Mouse (Mus musculus) left cerebral cortex, postnatal 14 days (tissue): ENCODE results near the gene Ambp. TPM values are rescaled to one million over a fixed set of nuclear protein-coding genes. Genes with fewer than 3 reads are reported as not detected.

Experiments used
- DNase-seq, 2 experiments: peaks; one replicate each; pipeline ENCODE4 v3.0.0; 2021 to 2022; ENCODE audit warnings: low spot score in 2 of 2, mixed read lengths in 1 of 2
- intact Hi-C: fragments of 180-260 bp; cut with DNase I; formaldehyde crosslinking; loops from one replicate; pipeline ENCODE4 v1.15.1; 2025
- total RNA-seq, 2 experiments: library from RNA; stranded (reverse); gene quantifications; 2 replicates each; pipeline ENCODE4 v1.2.3; 2021

Gene Ambp
- total RNA-seq, 2 experiments from 2014 or later = not detected

DNA sequence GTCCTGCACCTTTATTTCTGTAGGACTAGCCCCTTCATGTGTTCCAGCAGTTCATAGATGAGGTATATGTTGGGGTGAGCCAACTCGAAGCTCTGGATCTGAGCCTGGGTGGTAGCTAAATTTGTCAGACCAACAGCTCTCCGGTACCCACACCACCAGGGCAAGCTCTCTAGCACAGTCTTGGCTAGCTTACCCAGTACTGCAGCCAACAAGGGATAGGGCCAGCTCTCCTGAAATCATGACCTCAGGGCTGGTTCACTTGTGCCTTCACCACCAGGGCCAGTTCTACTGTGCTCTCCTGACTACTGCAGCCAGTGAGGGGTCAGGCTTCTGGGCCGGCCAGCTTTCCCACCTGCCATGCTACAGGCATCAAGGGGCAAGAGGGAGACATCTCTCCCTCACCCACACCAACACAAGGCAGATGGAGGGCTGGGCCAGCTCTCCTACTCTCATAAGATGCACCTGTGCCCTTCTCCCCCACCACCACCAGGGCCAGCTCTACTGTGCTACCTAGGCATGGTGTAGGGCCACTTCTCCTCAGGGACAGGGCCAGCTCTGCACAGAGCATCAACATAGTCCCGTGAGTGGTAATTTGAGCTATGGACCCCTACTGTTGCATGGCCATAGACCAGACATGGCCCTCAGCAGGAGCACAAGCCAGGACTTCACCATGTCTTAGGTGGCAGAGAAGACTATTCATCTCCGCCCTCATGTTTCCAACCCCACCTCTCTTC, 24.5 kb downstream of the Ambp start:
- intact Hi-C loops = no loop called here

DNA sequence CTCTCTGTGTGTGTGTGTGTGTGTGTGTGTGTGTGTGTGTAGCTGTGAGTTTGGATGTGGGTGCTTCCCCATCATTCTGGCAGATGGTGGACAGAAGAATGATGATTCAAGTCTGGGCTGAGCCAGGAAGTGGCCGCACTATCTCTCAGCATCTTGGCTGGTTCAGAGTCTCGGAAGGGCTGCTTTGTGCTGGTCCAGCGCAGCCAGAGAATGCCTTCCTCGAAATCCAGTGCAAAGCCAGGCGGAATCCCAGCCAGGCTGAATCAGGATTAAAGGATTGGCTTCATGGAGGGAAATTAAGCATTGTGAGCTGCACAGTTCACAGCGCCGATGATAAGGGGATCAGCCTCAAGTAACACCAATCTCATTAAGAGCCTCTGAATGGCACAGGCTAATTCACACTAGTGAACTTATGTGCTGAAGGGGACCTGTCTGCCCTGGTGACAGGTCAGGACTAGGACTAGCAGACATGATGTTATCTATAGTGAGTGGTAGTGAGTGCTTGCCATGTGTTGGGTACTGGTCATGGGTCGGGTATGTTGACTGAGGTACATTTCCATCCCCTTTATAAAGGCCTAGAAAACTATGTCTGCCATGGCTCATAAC, 29.6 kb downstream of the Ambp start:
- DNase-seq = peak in 1 of 2 experiments; percentile 22
- intact Hi-C loops = loop anchor here (5.0 kb wide), 1 partner anchor 428 kb away; no protein-coding TSS in a partner anchor

More for the DNA sequence above, 24.5 kb downstream of the Ambp start:
- DNase-seq = no peak

DNA sequence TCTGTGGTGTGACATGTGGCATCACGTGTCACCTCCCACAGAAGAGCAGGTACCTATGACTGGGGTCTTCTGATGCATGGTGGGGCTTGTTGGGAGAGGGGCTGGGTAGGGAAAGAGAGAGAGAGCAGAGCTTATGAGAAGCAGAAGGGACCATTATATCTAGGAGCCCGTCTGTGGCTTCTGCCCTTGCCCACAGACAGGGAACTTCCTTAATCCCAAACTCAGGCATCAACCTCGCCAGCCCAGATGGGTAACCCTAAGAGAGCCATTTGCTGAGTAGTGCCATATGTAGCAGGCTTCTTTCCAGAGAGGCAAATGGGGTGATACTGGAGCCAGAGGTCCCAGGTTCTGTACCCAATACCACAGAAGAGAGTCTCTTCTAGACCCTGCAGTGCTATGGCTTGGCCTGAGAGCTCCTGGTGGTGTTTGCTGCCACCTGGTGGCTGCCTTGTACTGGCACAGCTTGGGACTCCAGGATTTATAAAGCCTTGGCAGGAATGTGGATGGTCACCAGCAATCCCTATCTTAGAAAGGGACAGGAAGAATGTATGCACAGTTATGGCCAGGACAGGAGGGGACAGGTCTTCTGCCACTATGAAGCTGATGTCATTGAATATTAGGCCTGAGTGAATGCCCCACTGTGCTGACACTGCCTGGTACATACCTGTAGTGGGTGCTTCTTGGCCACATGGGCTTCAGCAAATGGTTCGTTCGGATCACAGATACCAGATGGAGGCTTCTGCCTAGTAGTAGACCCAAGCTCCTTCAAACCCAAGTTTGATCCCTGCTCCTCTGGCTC, 35.8 kb downstream of the Ambp start:
- DNase-seq = peak; percentile 82 to 89
- intact Hi-C loops = loop anchor here (1.0 to 10.0 kb wide), 4 partner anchors 154 to 339 kb away; partner anchors contain the start of gene Zfp618

DNA sequence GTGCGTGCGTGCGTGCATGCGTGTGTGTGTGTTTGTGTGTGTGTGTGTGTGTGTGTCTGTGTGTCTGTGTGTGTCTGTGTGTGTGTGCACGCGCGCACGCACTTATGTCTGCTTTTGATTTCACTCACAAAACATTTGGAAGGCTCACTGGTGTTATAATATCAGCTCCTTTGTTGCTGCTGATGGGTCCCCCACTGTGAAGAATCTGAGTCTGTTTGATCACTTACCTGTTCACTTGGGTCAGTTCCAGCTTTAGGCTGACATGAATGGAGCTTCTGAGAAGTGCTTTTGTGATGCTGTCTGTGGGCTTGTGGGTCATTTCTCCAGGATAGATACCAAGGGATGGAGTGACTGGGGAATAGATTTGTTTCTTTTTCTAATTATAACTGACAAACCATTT, 48.9 kb downstream of the Ambp start:
- intact Hi-C loops = no loop called here
- no peak for DNase-seq

DNA sequence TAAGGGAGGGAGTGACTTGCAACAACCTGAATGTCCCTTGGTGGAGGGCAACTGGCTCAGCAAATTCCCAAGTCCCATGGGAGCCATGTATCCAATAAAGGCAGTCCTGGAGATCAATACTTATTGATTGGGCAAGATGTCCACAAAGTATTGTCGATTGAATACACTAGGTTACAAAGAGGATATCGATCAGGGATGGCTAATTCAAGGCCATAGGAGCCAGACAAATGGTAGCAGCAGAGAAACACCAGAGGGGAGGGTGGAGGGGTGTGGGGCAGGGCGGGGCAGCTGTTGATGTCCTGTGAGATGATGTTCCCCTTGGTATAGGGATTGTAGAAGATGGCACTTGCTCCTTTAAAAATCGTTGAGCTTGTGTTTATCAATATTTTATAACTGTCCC, 52.6 kb downstream of the Ambp start:
- no peak for DNase-seq
- intact Hi-C loops = no loop called here

DNA sequence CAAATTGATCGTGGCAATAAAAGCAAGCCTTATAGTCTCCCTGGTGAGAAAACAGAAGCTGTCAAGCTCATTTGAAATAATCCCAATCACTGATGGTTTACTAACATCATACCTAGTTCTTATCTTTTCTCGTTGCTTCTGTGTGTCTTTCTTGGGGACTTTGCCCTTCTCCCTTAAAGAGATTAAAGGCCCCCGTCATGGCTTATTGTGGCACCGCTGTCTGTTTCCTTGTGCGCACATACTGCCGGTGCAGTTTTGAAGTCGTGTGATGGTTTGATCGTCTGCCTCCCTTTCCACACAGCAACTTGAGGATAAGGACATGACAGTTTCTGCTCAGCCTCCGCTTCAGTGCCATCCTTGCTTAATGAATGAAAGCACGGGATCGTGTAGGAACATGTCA, 54.1 kb downstream of the Ambp start:
- intact Hi-C loops = no loop called here
- DNase-seq = no peak

DNA sequence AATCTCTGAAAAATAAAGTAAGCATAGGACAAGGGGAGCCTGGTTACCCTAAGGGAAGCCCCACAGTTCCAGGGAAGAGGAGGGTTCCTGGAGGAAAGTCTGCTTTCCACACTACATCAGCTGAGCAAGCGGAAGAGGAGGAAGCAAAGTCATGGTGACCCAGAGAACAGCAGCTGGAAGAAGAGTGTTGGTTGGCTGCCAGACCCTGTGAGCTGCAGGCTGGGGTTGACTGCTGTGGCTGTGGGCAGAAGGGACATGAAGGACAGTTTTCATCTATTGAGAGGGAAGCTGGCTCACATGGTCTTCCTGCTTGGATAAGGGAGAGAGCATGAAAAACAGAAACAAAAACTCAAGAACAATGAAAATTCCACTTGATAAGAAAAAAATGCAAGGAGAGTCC, 57.0 kb downstream of the Ambp start:
- DNase-seq = no peak

More for the DNA sequence above, 57.0 kb downstream of the Ambp start:
- intact Hi-C loops = no loop called here

Other genes starting within 250 kb of the Ambp start
- gene Zfp618, start 189.2 kb downstream of the Ambp start, total RNA-seq = 1 to 10 TPM; 6.2 to 6.3 TPM
- not detected for gene Kif12, start 17.3 kb upstream of the Ambp start, total RNA-seq
- gene Col27a1, start 59.2 kb upstream of the Ambp start, total RNA-seq = 1 to 10 TPM; 3.1 to 3.4 TPM
- gene Orm1, start 189.8 kb upstream of the Ambp start, total RNA-seq = not detected
- not detected for gene Orm3, start 201.4 kb upstream of the Ambp start, total RNA-seq
- not detected for gene Orm2, start 207.7 kb upstream of the Ambp start, total RNA-seq
- gene Akna, start 248.6 kb upstream of the Ambp start, total RNA-seq = 1 to 10 TPM; 3.9 to 4.0 TPM